Mouse (Mus musculus): ENCODE measurements around the gene Wfdc9.

- TF ChIP-seq POLR2A (IDR thresholded peaks at IDR 0.05; ENCODE audit: insufficient read length, low read depth) (no peak), E2F4 (IDR thresholded peaks at IDR 0.05; ENCODE audit: insufficient read depth) (no peak), POLR2AphosphoS2 (IDR thresholded peaks at IDR 0.05; ENCODE audit: insufficient read length, low read depth) (no peak), CEBPB (IDR thresholded peaks at IDR 0.05; ENCODE audit: insufficient read depth, poor library complexity, severe bottlenecking) (no peak), USF1 (IDR thresholded peaks at IDR 0.05; ENCODE audit: low read depth) (no peak), TCF12 (IDR thresholded peaks at IDR 0.05; ENCODE audit: insufficient read depth, poor library complexity, severe bottlenecking) (no peak), MYOG (IDR thresholded peaks at IDR 0.05; ENCODE audit: control insufficient read depth in 1 of 3, insufficient read depth in 1 of 3, insufficient read length in 2 of 3, low read depth in 2 of 3) (no peak), MAX (IDR thresholded peaks at IDR 0.05; ENCODE audit: low read depth) (no peak), MYOD1 (IDR thresholded peaks at IDR 0.05; ENCODE audit: control insufficient read depth in 1 of 3, insufficient read length in 2 of 3, low read depth in 2 of 3) (no peak), TCF3 (IDR thresholded peaks at IDR 0.05; ENCODE audit: insufficient read length, low read depth) (no peak), SRF (IDR thresholded peaks at IDR 0.05; ENCODE audit: control insufficient read depth, insufficient read length, low read depth) (no peak), REST (IDR thresholded peaks at IDR 0.05; ENCODE audit: insufficient read depth, insufficient read length) (no peak)
These were observed 14.3 kb downstream of the Wfdc9 start for GRCm38 (mm10) chr2:164641881-164642673.
